Mouse (Mus musculus) gastrocnemius, adult 8-10 months (tissue): ENCODE results near the gene Serpina3j. TPM values are rescaled to one million over a fixed set of nuclear protein-coding genes. Genes with fewer than 3 reads are reported as not detected.
"Not testable (repeated sequence)": the region's sequence is repeated elsewhere in the genome, so short reads cannot be mapped to it uniquely, and the experiment has no call there.

Source experiments
- DNase-seq, 2 experiments: peaks; one replicate each; pipeline ENCODE4 v3.0.0; 2022; ENCODE audit warnings: low spot score in 2 of 2
- total RNA-seq, 4 experiments: library from RNA; stranded (reverse); gene quantifications; 2 replicates each; pipeline ENCODE4 v1.2.4; 2022

The Serpina3j gene
- not detected for total RNA-seq

GRCm38 (mm10) chr12:104314253-104314652, at the start of gene Serpina3j:
TSS of gene Serpina3j (plus strand) at chr12:104314553.
- DNase-seq: no peak

- DNase-seq: no peak
Observed at GRCm38 (mm10) chr12:104266374-104266773, 48.0 kb upstream of the Serpina3j start.

GRCm38 (mm10) chr12:104278216-104279055, 35.9 kb upstream of the Serpina3j start:
- no peak for DNase-seq

GRCm38 (mm10) chr12:104279056-104279435, 35.3 kb upstream of the Serpina3j start:
- no peak for DNase-seq

GRCm38 (mm10) chr12:104283380-104283779, 31.0 kb upstream of the Serpina3j start:
- DNase-seq: no peak

GRCm38 (mm10) chr12:104288336-104288735, 26.0 kb upstream of the Serpina3j start:
- no peak for DNase-seq

- DNase-seq: no peak
Observed at GRCm38 (mm10) chr12:104289872-104290271, 24.5 kb upstream of the Serpina3j start.

- DNase-seq: no peak
Observed at GRCm38 (mm10) chr12:104293963-104294362, 20.4 kb upstream of the Serpina3j start.

- DNase-seq: no peak
Observed at GRCm38 (mm10) chr12:104298049-104298448, 16.3 kb upstream of the Serpina3j start.

GRCm38 (mm10) chr12:104305991-104306390, 8.4 kb upstream of the Serpina3j start:
- no peak for DNase-seq

- no peak for DNase-seq
Observed at GRCm38 (mm10) chr12:104322454-104322853, 8.1 kb downstream of the Serpina3j start.

GRCm38 (mm10) chr12:104331701-104332100, 17.3 kb downstream of the Serpina3j start:
- no peak for DNase-seq

- DNase-seq: not testable (repeated sequence)
Observed at GRCm38 (mm10) chr12:104336873-104337272, 22.5 kb downstream of the Serpina3j start.

- not testable (repeated sequence) for DNase-seq
Observed at GRCm38 (mm10) chr12:104338226-104338625, 23.9 kb downstream of the Serpina3j start, which contains the start of the genes Serpina3k and Serpina3m. TSS of gene Serpina3k (plus strand) at chr12:104338486. TSS of gene Serpina3m (plus strand) at chr12:104338486.

GRCm38 (mm10) chr12:104338705-104339104, 24.4 kb downstream of the Serpina3j start:
- no peak for DNase-seq

GRCm38 (mm10) chr12:104342489-104342888, 28.1 kb downstream of the Serpina3j start:
- not testable (repeated sequence) for DNase-seq

- DNase-seq: no peak
Observed at GRCm38 (mm10) chr12:104345181-104345580, 30.8 kb downstream of the Serpina3j start.

GRCm38 (mm10) chr12:104345707-104346106, 31.4 kb downstream of the Serpina3j start:
- no peak for DNase-seq

- no peak for DNase-seq
Observed at GRCm38 (mm10) chr12:104347091-104347490, 32.7 kb downstream of the Serpina3j start.

GRCm38 (mm10) chr12:104351812-104352211, 37.5 kb downstream of the Serpina3j start:
- not testable (repeated sequence) for DNase-seq

- DNase-seq: no peak
Observed at GRCm38 (mm10) chr12:104356006-104356405, 41.7 kb downstream of the Serpina3j start.

- no peak for DNase-seq
Observed at GRCm38 (mm10) chr12:104369986-104370385, 55.6 kb downstream of the Serpina3j start.
